Mouse (Mus musculus): Measurements from ENCODE around the gene Stradb.
"Not testable (repeated sequence)": the region's sequence is repeated elsewhere in the genome, so short reads cannot be mapped to it uniquely, and the experiment has no call there.

Stradb gene

GRCm38 (mm10) chr1:58973366-58974221 lies at the start of gene Stradb, which contains the start of gene Trak2:
Gene Stradb, plus strand, starts transcription at chr1:58973522.
Gene Trak2, minus strand, starts transcription at chr1:58973430.
- peak; percentile 97 to 98 for DNase-seq (ENCODE audit: low spot score in 2 of 2)

- no peak for DNase-seq (ENCODE audit: low spot score in 2 of 2)
These were observed 46.7 kb upstream of the Stradb start for GRCm38 (mm10) chr1:58926664-58927063.

- no peak for DNase-seq (ENCODE audit: low spot score in 2 of 2)
These were observed 36.3 kb upstream of the Stradb start for GRCm38 (mm10) chr1:58936746-58937605.

- DNase-seq (ENCODE audit: low spot score in 2 of 2): no peak
These were observed 35.7 kb upstream of the Stradb start for GRCm38 (mm10) chr1:58937606-58938099.

- no peak for DNase-seq (ENCODE audit: low spot score in 2 of 2)
These were observed 27.8 kb upstream of the Stradb start for GRCm38 (mm10) chr1:58945523-58945922.

GRCm38 (mm10) chr1:58945960-58946670 lies 27.2 kb upstream of the Stradb start:
- DNase-seq (ENCODE audit: low spot score in 2 of 2): no peak

GRCm38 (mm10) chr1:58946718-58947117 lies 26.6 kb upstream of the Stradb start:
- no peak for DNase-seq (ENCODE audit: low spot score in 2 of 2)

GRCm38 (mm10) chr1:58949561-58950106 lies 23.7 kb upstream of the Stradb start:
- no peak for DNase-seq (ENCODE audit: low spot score in 2 of 2)

- DNase-seq (ENCODE audit: low spot score in 2 of 2): no peak
These were observed 22.2 kb upstream of the Stradb start for GRCm38 (mm10) chr1:58950899-58951648.

GRCm38 (mm10) chr1:58951841-58952240 lies 21.5 kb upstream of the Stradb start:
- no peak for DNase-seq (ENCODE audit: low spot score in 2 of 2)

- no peak for DNase-seq (ENCODE audit: low spot score in 2 of 2)
These were observed 20.8 kb upstream of the Stradb start for GRCm38 (mm10) chr1:58952526-58952925.

GRCm38 (mm10) chr1:58952997-58953396 lies 20.3 kb upstream of the Stradb start:
- no peak for DNase-seq (ENCODE audit: low spot score in 2 of 2)

GRCm38 (mm10) chr1:58953686-58954434 lies 19.5 kb upstream of the Stradb start:
- no peak for DNase-seq (ENCODE audit: low spot score in 2 of 2)

GRCm38 (mm10) chr1:58954578-58955410 lies 18.5 kb upstream of the Stradb start:
- no peak for DNase-seq (ENCODE audit: low spot score in 2 of 2)

- peak in 1 of 2 experiments; percentile 19 for DNase-seq (ENCODE audit: low spot score in 2 of 2)
These were observed 17.6 kb upstream of the Stradb start for GRCm38 (mm10) chr1:58955716-58956115.

- DNase-seq (ENCODE audit: low spot score in 2 of 2): no peak
These were observed 17.1 kb upstream of the Stradb start for GRCm38 (mm10) chr1:58956229-58956628.

GRCm38 (mm10) chr1:58957931-58958330 lies 15.4 kb upstream of the Stradb start:
- DNase-seq (ENCODE audit: low spot score in 2 of 2): no peak

GRCm38 (mm10) chr1:58958789-58959526 lies 14.4 kb upstream of the Stradb start:
- not testable (repeated sequence) for DNase-seq (ENCODE audit: low spot score in 2 of 2)
